Mouse (Mus musculus): ENCODE results near the gene Ifih1. TPM values are rescaled to one million over a fixed set of nuclear protein-coding genes. Genes with fewer than 3 reads are reported as not detected.

Gene Ifih1
- polyA plus RNA-seq (2014; fragmentation: Nextera tagmentation; extraction: Ambion mirVana) = 1.4 and 1.8 TPM in 2 replicates

DNA sequence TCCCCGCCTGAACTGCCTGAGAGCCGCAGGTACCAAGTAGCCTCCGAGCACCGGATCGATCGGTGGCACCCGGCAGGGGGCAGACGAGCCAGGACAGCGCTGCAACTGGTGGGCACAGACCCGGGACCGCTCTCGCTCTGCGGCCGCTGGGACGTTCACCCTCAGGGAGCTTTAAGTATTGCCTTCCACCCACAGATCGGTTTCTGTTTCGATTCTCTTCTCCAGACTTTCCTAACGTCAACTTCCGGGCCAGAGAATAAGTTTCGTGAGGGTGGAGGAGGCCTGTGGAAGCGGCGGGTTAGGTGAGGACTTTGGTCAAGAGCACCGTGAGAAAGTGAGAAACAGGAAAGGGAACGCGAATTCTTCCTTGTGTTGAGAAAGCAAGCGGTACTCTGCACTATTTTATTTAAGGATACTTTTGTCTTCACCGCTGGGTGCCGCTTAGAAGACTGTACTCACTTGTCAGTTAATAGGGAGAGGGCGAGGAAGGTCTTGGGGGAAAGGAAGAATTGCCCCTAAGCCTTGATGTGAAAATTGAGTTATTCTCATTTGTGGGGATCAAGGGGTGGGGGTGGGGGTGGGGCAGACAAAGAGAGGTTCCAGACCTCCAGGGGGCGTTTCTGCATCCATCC lies at the start of gene Ifih1:
Ifih1 (minus strand) TSS at position 242 of the 632 bp plus-strand sequence.
- 0% methylated on average over 30 of the region's 30 CpGs for WGBS
- no peak within 1 kb of the TSS for H3K27ac ChIP-seq (ENCODE audit: low read depth, low read length)
- DNase-seq (ENCODE audit: low spot score) = peak; percentile 76
- H3K4me2 ChIP-seq (ENCODE audit: low read depth) = peak within 1 kb of the TSS; percentile 68
- no peaks in the 10 kb centered on the region for H3K36me3 ChIP-seq (ENCODE audit: control insufficient read depth, insufficient read depth, low read length)
- H3K4me1 ChIP-seq (ENCODE audit: control insufficient read depth, insufficient read depth, low read length) = 0 out of 2 replicates have a peak, but pooled peaks cover 4% of the 10 kb centered on the region
- no peaks in the 10 kb centered on the region for H3K27me3 ChIP-seq (ENCODE audit: control insufficient read depth, insufficient read depth, low read length)
- peak; percentile 86 for ATAC-seq (ENCODE audit: insufficient read depth, low FRiP score, low TSS enrichment)
- H3K9me3 ChIP-seq (ENCODE audit: control insufficient read depth, low read length) = no peaks in the 10 kb centered on the region
- H3K9ac ChIP-seq (ENCODE audit: low read length) = peak within 1 kb of the TSS; percentile 57
- peak within 1 kb of the TSS; percentile 48 for H3K4me3 ChIP-seq (ENCODE audit: low read depth, low read length)

DNA sequence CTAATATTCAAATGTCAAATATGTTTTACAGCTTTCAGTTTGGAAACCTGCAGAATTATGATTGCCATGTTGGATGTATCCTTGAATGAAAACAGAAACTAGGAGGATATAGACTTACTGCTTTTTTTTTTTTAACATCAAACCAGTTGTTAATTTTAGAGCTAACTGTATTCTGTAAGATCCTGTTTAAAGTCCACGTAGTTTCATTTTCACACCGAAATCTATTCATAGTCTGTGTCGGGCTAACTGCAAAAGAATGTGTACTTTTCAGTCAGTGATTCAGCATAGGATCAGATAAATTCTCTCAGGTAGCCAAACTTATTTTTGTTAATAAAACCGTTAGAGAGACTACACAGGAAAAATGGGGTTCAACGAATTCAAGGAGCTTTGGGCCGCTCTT lies 39.9 kb upstream of the Ifih1 start:
- no peak overlapping the region for H3K4me3 ChIP-seq (ENCODE audit: low read depth, low read length)
- no peaks in the 10 kb centered on the region for H3K9me3 ChIP-seq (ENCODE audit: control insufficient read depth, low read length)
- WGBS = 94% methylated on average over 6 of the region's 6 CpGs
- DNase-seq (ENCODE audit: low spot score) (no peak), ATAC-seq (ENCODE audit: insufficient read depth, low FRiP score, low TSS enrichment) (no peak)
- H3K27me3 ChIP-seq (ENCODE audit: control insufficient read depth, insufficient read depth, low read length) = no peaks in the 10 kb centered on the region
- H3K9ac ChIP-seq (ENCODE audit: low read length) = no peak overlapping the region
- no peak overlapping the region for H3K27ac ChIP-seq (ENCODE audit: low read depth, low read length)
- no peaks in the 10 kb centered on the region for H3K4me1 ChIP-seq (ENCODE audit: control insufficient read depth, insufficient read depth, low read length)
- no peaks in the 10 kb centered on the region for H3K36me3 ChIP-seq (ENCODE audit: control insufficient read depth, insufficient read depth, low read length)
- H3K4me2 ChIP-seq (ENCODE audit: low read depth) = no peak overlapping the region

DNA sequence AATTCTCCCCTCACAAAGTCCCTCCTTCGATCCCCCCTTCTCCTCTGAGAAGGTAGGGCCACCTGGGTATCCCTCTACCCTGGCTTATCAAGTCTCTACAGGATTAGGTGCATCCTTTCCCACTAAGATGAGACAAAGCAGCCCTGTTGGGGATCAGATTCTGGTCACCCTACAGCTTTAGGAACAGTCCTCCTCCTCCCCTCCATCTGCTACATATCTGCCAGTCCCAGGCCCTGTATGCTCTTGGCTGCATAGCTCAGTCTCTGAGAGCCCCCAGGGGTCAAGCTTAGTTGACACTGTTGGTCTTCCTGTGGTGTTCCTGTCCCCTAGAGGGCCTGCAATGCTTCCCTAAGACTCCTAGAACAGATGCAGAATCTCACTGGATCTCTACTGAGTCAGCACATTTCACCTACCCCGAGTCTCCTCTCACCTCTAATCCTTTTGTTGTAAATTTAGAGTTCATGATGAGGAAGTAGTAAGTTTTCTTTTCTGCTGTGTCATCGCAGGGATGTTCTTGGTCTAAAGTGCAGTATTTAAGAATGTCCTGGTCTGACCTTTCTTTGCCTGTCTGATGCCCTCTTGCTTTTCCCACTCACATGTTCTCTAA lies 39.0 kb upstream of the Ifih1 start:
- ATAC-seq (ENCODE audit: insufficient read depth, low FRiP score, low TSS enrichment) (no peak), DNase-seq (ENCODE audit: low spot score) (no peak)
- Histone ChIP-seq H3K4me2 (ENCODE audit: low read depth) (no peak overlapping the region), H3K27ac (ENCODE audit: low read depth, low read length) (no peak overlapping the region), H3K27me3 (ENCODE audit: control insufficient read depth, insufficient read depth, low read length) (no peaks in the 10 kb centered on the region), H3K9me3 (ENCODE audit: control insufficient read depth, low read length) (no peaks in the 10 kb centered on the region), H3K36me3 (ENCODE audit: control insufficient read depth, insufficient read depth, low read length) (no peaks in the 10 kb centered on the region), H3K9ac (ENCODE audit: low read length) (no peak overlapping the region), H3K4me1 (ENCODE audit: control insufficient read depth, insufficient read depth, low read length) (no peaks in the 10 kb centered on the region), H3K4me3 (ENCODE audit: low read depth, low read length) (no peak overlapping the region)
- 67% methylated on average over 3 of the region's 3 CpGs for WGBS

DNA sequence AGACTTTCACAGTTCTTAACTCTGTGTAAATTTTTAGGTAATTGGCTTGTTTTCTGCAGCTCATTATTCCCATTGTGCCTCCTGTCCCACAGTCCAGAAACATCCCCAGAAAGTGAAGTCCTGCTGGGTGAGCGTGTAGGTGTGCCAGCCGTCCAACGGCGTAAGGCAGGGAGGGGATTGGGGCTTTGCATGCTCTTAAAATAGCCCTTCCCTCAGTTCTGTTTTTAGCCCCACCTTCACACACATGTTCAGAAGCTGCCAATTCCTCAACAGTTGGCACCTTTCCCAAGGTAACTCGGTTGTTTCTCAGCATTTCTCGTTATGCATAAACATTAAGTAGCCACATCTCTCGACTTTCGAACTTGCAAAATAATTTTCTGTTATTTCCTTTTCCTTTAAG lies 35.6 kb upstream of the Ifih1 start:
- DNase-seq (ENCODE audit: low spot score) (no peak), ATAC-seq (ENCODE audit: insufficient read depth, low FRiP score, low TSS enrichment) (no peak)
- 82% methylated on average over 8 of the region's 8 CpGs for WGBS

DNA sequence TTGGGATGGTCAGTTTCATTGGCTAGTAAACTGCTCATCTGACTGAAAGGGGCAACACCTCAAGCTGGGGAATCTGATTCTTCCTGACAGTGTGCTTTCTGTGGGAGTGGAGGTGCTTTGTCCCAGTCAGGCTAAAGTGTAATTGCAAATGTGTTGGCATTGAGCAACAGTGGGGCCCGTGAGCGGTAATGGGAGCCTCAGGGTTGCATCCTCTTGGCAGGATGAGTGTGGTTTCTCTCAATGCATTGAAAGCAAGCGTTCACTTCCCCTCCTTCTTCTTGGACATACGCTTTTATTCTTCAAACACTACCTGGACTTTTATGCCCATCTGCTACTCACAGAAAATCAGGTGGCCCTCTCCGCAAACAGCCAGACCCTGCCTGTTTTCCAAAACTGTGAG lies 26.7 kb upstream of the Ifih1 start:
- H3K36me3 ChIP-seq (ENCODE audit: control insufficient read depth, insufficient read depth, low read length) = no peaks in the 10 kb centered on the region
- WGBS = 96% methylated on average over 5 of the region's 5 CpGs
- H3K27me3 ChIP-seq (ENCODE audit: control insufficient read depth, insufficient read depth, low read length) = no peaks in the 10 kb centered on the region
- no peak overlapping the region for H3K9ac ChIP-seq (ENCODE audit: low read length)
- no peaks in the 10 kb centered on the region for H3K9me3 ChIP-seq (ENCODE audit: control insufficient read depth, low read length)
- H3K4me2 ChIP-seq (ENCODE audit: low read depth) = no peak overlapping the region
- no peaks in the 10 kb centered on the region for H3K4me1 ChIP-seq (ENCODE audit: control insufficient read depth, insufficient read depth, low read length)
- ATAC-seq (ENCODE audit: insufficient read depth, low FRiP score, low TSS enrichment) (no peak), DNase-seq (ENCODE audit: low spot score) (no peak)
- H3K27ac ChIP-seq (ENCODE audit: low read depth, low read length) = no peak overlapping the region
- H3K4me3 ChIP-seq (ENCODE audit: low read depth, low read length) = no peak overlapping the region

More for the DNA sequence above, 35.6 kb upstream of the Ifih1 start:
- H3K36me3 ChIP-seq (ENCODE audit: control insufficient read depth, insufficient read depth, low read length) = no peaks in the 10 kb centered on the region
- no peak overlapping the region for H3K9ac ChIP-seq (ENCODE audit: low read length)
- no peak overlapping the region for H3K4me2 ChIP-seq (ENCODE audit: low read depth)
- no peak overlapping the region for H3K27ac ChIP-seq (ENCODE audit: low read depth, low read length)
- no peaks in the 10 kb centered on the region for H3K4me1 ChIP-seq (ENCODE audit: control insufficient read depth, insufficient read depth, low read length)
- no peaks in the 10 kb centered on the region for H3K9me3 ChIP-seq (ENCODE audit: control insufficient read depth, low read length)
- H3K27me3 ChIP-seq (ENCODE audit: control insufficient read depth, insufficient read depth, low read length) = no peaks in the 10 kb centered on the region
- no peak overlapping the region for H3K4me3 ChIP-seq (ENCODE audit: low read depth, low read length)

DNA sequence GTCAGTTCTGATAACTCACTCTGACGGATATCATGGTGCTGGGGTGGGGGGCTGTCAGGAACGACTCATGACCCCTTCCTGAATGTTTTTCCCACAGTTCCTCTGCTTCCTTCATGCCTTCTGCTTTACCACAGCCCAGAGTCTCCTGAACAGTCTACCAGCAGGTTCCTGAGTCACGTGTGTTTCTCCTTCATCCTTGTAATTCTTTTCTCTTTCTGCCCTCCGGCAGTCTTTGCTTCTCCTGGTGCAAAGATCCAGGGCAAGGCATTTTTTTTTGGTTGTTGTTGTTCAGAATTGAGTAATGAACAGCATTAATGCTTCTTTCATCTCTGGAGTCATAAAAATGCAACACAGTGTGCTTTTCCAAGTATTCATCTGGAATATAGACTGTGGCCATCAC lies 24.7 kb upstream of the Ifih1 start:
- H3K9me3 ChIP-seq (ENCODE audit: control insufficient read depth, low read length) = no peaks in the 10 kb centered on the region
- no peak for ATAC-seq (ENCODE audit: insufficient read depth, low FRiP score, low TSS enrichment)
- no peak for DNase-seq (ENCODE audit: low spot score)
- no peak overlapping the region for H3K27ac ChIP-seq (ENCODE audit: low read depth, low read length)
- no peak overlapping the region for H3K4me3 ChIP-seq (ENCODE audit: low read depth, low read length)
- H3K4me1 ChIP-seq (ENCODE audit: control insufficient read depth, insufficient read depth, low read length) = no peaks in the 10 kb centered on the region
- H3K27me3 ChIP-seq (ENCODE audit: control insufficient read depth, insufficient read depth, low read length) = no peaks in the 10 kb centered on the region
- no peaks in the 10 kb centered on the region for H3K36me3 ChIP-seq (ENCODE audit: control insufficient read depth, insufficient read depth, low read length)
- no peak overlapping the region for H3K4me2 ChIP-seq (ENCODE audit: low read depth)
- H3K9ac ChIP-seq (ENCODE audit: low read length) = no peak overlapping the region
- 86% methylated on average over 4 of the region's 4 CpGs for WGBS

DNA sequence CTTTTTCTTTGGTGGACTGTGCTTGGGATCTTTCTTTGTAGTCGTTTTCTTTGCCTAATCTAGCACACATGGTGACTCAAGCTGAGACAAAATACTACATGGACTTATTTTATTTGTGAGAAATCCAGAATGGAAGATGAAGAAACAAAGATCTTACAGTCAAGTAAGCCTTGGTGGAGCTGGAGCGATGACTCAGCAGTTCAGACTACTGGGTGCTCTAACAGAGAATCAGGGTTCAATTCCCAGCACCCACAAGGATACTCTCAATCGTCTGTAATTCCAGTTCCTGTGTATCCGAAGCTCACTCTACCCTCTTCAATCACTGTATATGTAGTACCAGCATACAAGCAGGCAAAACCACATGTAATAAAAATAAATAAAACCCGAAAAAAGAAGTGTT lies 24.2 kb upstream of the Ifih1 start:
- Histone ChIP-seq H3K27ac (ENCODE audit: low read depth, low read length) (no peak overlapping the region), H3K36me3 (ENCODE audit: control insufficient read depth, insufficient read depth, low read length) (no peaks in the 10 kb centered on the region), H3K4me1 (ENCODE audit: control insufficient read depth, insufficient read depth, low read length) (no peaks in the 10 kb centered on the region), H3K4me2 (ENCODE audit: low read depth) (no peak overlapping the region), H3K9me3 (ENCODE audit: control insufficient read depth, low read length) (no peaks in the 10 kb centered on the region), H3K27me3 (ENCODE audit: control insufficient read depth, insufficient read depth, low read length) (no peaks in the 10 kb centered on the region), H3K9ac (ENCODE audit: low read length) (no peak overlapping the region), H3K4me3 (ENCODE audit: low read depth, low read length) (no peak overlapping the region)
- 91% methylated on average over 5 of the region's 5 CpGs for WGBS
- DNase-seq (ENCODE audit: low spot score) = no peak
- no peak for ATAC-seq (ENCODE audit: insufficient read depth, low FRiP score, low TSS enrichment)

DNA sequence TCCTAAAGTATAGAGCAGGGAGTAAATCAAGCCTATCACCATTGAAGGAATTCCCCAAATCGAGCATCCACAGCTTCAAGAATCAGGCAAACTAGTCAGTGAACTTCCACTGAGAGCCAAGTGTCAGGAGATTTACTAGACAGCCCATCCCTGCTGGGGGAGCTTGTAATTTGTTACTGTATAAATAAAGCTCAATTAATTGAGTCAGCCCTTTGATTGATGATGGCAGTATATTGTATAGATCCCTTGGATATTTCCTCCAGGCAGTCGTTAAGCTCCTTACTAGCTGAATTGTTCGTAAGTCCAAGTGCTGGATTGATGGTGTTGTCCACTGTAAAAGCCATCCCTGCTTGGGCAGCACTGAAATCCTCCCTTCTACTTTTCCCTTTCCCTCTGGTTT lies 23.8 kb upstream of the Ifih1 start:
- no peak for ATAC-seq (ENCODE audit: insufficient read depth, low FRiP score, low TSS enrichment)

DNA sequence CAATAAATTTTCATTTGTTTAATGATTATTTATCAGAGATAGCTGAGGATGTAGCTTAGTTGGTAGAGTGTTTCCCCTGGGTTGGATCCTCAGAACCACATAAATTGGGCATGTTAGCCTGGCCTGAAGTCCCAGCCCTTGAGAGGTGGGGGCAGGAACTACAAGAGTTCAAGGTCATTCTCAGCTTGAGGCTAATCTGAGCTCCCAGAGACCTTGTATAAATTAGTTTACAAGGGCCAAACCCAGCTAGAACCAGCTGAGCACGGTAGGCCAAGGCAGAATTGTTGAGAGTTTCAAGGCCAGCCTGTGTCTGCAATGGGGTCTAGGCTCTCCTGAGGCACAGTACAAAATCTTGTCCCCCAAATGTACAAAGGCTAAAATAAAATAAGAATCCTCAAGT lies 19.5 kb upstream of the Ifih1 start:
- Histone ChIP-seq H3K36me3 (ENCODE audit: control insufficient read depth, insufficient read depth, low read length) (no peaks in the 10 kb centered on the region), H3K4me3 (ENCODE audit: low read depth, low read length) (no peak overlapping the region), H3K4me2 (ENCODE audit: low read depth) (no peak overlapping the region), H3K4me1 (ENCODE audit: control insufficient read depth, insufficient read depth, low read length) (no peaks in the 10 kb centered on the region), H3K9ac (ENCODE audit: low read length) (no peak overlapping the region), H3K9me3 (ENCODE audit: control insufficient read depth, low read length) (no peaks in the 10 kb centered on the region), H3K27me3 (ENCODE audit: control insufficient read depth, insufficient read depth, low read length) (no peaks in the 10 kb centered on the region), H3K27ac (ENCODE audit: low read depth, low read length) (no peak overlapping the region)
- no peak for DNase-seq (ENCODE audit: low spot score)
- WGBS = 46% methylated on average over 1 of the region's 1 CpGs
- no peak for ATAC-seq (ENCODE audit: insufficient read depth, low FRiP score, low TSS enrichment)

More for the DNA sequence above, 23.8 kb upstream of the Ifih1 start:
- Histone ChIP-seq H3K4me2 (ENCODE audit: low read depth) (no peak overlapping the region), H3K9ac (ENCODE audit: low read length) (no peak overlapping the region), H3K9me3 (ENCODE audit: control insufficient read depth, low read length) (no peaks in the 10 kb centered on the region), H3K36me3 (ENCODE audit: control insufficient read depth, insufficient read depth, low read length) (no peaks in the 10 kb centered on the region), H3K27ac (ENCODE audit: low read depth, low read length) (no peak overlapping the region), H3K4me3 (ENCODE audit: low read depth, low read length) (no peak overlapping the region), H3K4me1 (ENCODE audit: control insufficient read depth, insufficient read depth, low read length) (no peaks in the 10 kb centered on the region), H3K27me3 (ENCODE audit: control insufficient read depth, insufficient read depth, low read length) (no peaks in the 10 kb centered on the region)
- DNase-seq (ENCODE audit: low spot score) = no peak
- WGBS = 63% methylated on average over 3 of the region's 3 CpGs
